Mouse (Mus musculus): Measurements from ENCODE around the gene Mapk7. TPM values are rescaled to one million over a fixed set of nuclear protein-coding genes. Genes with fewer than 3 reads are reported as not detected.

Gene Mapk7
- total and polyA plus RNA-seq, 3 experiments: 5.1 to 21.6 (median 12.2) TPM

DNA sequence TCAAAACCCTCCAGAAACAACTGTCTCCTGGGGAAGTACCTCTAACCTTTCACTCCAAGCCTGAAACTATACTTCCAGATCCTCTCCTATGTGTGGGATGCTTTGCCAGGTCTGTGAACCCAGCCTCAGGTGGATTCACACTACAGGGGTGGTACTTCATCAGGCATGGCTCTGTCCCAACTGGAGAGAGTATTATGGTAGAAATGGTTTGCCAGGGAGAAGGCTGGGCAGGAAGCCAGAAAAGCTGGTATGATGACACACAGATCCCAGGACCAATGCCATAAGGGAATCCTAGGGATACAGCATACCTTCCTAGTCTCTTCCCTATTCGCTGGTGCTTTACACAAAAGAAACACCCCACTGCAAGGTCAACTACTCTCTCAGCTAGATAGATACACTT, 32.7 kb upstream of the Mapk7 start:
- TF ChIP-seq HCFC1 (IDR thresholded peaks at IDR 0.05; ENCODE audit: low read depth, low read length) (no peak), TBP (conservative IDR thresholded peaks at IDR 0.05; ENCODE audit: low read depth, low read length) (no peak), RCOR1 (conservative IDR thresholded peaks at IDR 0.05; ENCODE audit: low read depth, low read length) (no peak), E2F4 (IDR thresholded peaks at IDR 0.05; ENCODE audit: insufficient replicate concordance, low read depth, low read length) (no peak), MEF2A (IDR thresholded peaks at IDR 0.05; ENCODE audit: borderline replicate concordance, low read depth, low read length) (no peak), ETS1 (conservative IDR thresholded peaks at IDR 0.05; ENCODE audit: low read depth, low read length) (no peak), ZKSCAN1 (IDR thresholded peaks at IDR 0.05; ENCODE audit: borderline replicate concordance, low read depth, low read length) (no peak), CHD2 (IDR thresholded peaks at IDR 0.05; ENCODE audit: low read length) (no peak), MAX (IDR thresholded peaks at IDR 0.05; ENCODE audit: low read length) (no peak), USF1 (IDR thresholded peaks at IDR 0.05; ENCODE audit: low read depth, low read length) (no peak)
- no peak for DNase-seq (ENCODE audit: extremely low read depth)
- Histone ChIP-seq H3K4me1 (ENCODE audit: control insufficient read depth in 1 of 2, insufficient read depth in 2 of 2) (peaks cover 0 to 16% of the 10 kb centered on the region in 2 experiments; a peak in 2 of 4 replicates), H3K27me3 (replicated peaks) (no peaks in the 10 kb centered on the region), H3K4me3 (replicated peaks in 1 of 3; ENCODE audit: low read depth in 2 of 3, low read length in 2 of 3, poor library complexity in 1 of 3) (no peak overlapping the region), H3K9ac (ENCODE audit: insufficient read depth, low read depth) (no peak overlapping the region), H3K79me2 (replicated peaks; ENCODE audit: control insufficient read depth, extremely low read depth, insufficient read depth, poor library complexity, severe bottlenecking) (no peaks in the 10 kb centered on the region), H3K4me2 (ENCODE audit: insufficient read depth, low read depth, poor library complexity, severe bottlenecking) (no peak overlapping the region), H3K9me3 (replicated peaks; ENCODE audit: low read length) (no peaks in the 10 kb centered on the region), H3K27ac (ENCODE audit: insufficient read depth, low read depth) (no peak overlapping the region), H3K36me3 (replicated peaks in 1 of 2; ENCODE audit: control insufficient read depth in 1 of 2, insufficient read depth in 1 of 2, low read length in 1 of 2) (peaks cover 3 to 46% of the 10 kb centered on the region in 2 experiments)
- dilution Hi-C loops (cut with MboI; ENCODE audit: extremely low pct_ligation_motif_present, extremely low pct_unique_long_range_greater_than_20kb, low sequenced_read_pairs): no loop called here
- in situ Hi-C loops (cut with MboI; ENCODE audit: low pct_ligation_motif_present, low pct_unique_long_range_greater_than_20kb, low sequenced_read_pairs): no loop called here

DNA sequence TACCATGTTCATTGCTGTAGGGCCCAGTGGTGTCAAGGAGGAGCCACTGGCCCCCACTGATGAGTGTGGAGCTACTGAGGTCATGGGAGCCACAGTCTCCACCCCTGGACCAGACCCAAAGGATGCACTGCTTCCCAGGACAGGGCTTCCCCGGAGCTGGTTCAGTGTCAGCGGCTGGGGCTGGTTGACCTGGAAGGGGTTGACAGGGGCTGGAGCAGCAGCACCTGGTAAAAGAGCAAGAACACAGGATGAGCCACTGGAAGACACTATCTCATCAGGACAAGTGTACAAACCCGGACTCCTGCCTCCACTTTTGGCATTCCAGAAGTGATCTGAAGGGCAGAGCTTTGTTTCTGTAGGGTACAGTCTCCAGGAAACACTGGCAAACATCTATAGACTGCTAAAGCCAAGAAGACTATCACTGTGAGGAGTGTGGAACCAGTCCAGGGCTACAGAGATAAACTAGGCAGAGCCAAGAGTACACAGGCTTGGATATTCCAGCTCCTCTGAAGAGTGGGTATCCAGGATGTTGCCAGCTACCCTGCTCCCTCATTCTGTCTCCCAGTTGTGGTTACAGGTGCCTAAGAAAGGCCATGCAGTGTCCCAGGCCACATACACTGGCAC, 25.4 kb upstream of the Mapk7 start:
- Histone ChIP-seq H3K9ac (ENCODE audit: insufficient read depth, low read depth) (no peak overlapping the region), H3K36me3 (replicated peaks in 1 of 2; ENCODE audit: control insufficient read depth in 1 of 2, insufficient read depth in 1 of 2, low read length in 1 of 2) (peaks cover 24 to 72% of the 10 kb centered on the region in 2 experiments), H3K4me2 (ENCODE audit: insufficient read depth, low read depth, poor library complexity, severe bottlenecking) (no peak overlapping the region), H3K4me1 (ENCODE audit: control insufficient read depth in 1 of 2, insufficient read depth in 2 of 2) (no peaks in the 10 kb centered on the region), H3K9me3 (replicated peaks; ENCODE audit: low read length) (no peaks in the 10 kb centered on the region), H3K4me3 (replicated peaks in 1 of 3; ENCODE audit: low read depth in 2 of 3, low read length in 2 of 3, poor library complexity in 1 of 3) (no peak overlapping the region), H3K79me2 (replicated peaks; ENCODE audit: control insufficient read depth, extremely low read depth, insufficient read depth, poor library complexity, severe bottlenecking) (no peaks in the 10 kb centered on the region), H3K27ac (ENCODE audit: insufficient read depth, low read depth) (no peak overlapping the region), H3K27me3 (replicated peaks) (no peaks in the 10 kb centered on the region)
- DNase-seq (ENCODE audit: extremely low read depth): no peak
- in situ Hi-C loops (cut with MboI; ENCODE audit: low pct_ligation_motif_present, low pct_unique_long_range_greater_than_20kb, low sequenced_read_pairs) (no loop called here), dilution Hi-C loops (cut with MboI; ENCODE audit: extremely low pct_ligation_motif_present, extremely low pct_unique_long_range_greater_than_20kb, low sequenced_read_pairs) (no loop called here)
- TF ChIP-seq POLR2A (IDR thresholded peaks at IDR 0.05; ENCODE audit: low read depth, low read length) (no peak), BHLHE40 (IDR thresholded peaks at IDR 0.05; ENCODE audit: low read depth, low read length) (no peak), USF1 (IDR thresholded peaks at IDR 0.05; ENCODE audit: low read depth, low read length) (no peak), ETS1 (conservative IDR thresholded peaks at IDR 0.05; ENCODE audit: low read depth, low read length) (no peak)

DNA sequence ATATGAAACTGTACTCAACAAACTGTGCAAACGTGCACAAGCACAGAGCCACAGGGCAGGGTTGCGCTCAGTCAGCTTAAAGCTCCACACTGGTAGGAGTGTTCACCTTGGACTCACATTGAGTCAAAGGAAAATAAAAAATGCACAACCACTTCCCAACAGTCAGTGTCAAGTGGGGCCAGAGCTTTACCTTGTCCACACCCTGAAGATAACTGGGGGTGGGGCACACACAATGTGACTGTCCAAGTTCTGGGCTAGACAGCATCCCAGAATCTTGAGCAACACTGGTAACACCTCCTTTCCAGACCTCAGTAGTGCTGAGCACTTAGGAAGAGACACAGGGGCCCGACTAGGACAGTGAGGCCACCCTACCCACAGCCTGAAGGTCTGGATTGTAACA, 24.7 kb upstream of the Mapk7 start:
- Histone ChIP-seq H3K9ac (ENCODE audit: insufficient read depth, low read depth) (no peak overlapping the region), H3K79me2 (replicated peaks; ENCODE audit: control insufficient read depth, extremely low read depth, insufficient read depth, poor library complexity, severe bottlenecking) (no peaks in the 10 kb centered on the region), H3K9me3 (replicated peaks; ENCODE audit: low read length) (no peaks in the 10 kb centered on the region), H3K4me1 (ENCODE audit: control insufficient read depth in 1 of 2, insufficient read depth in 2 of 2) (no peaks in the 10 kb centered on the region), H3K4me2 (ENCODE audit: insufficient read depth, low read depth, poor library complexity, severe bottlenecking) (no peak overlapping the region), H3K27me3 (replicated peaks) (no peaks in the 10 kb centered on the region), H3K36me3 (replicated peaks in 1 of 2; ENCODE audit: control insufficient read depth in 1 of 2, insufficient read depth in 1 of 2, low read length in 1 of 2) (peaks cover 24 to 73% of the 10 kb centered on the region in 2 experiments), H3K27ac (ENCODE audit: insufficient read depth, low read depth) (no peak overlapping the region), H3K4me3 (replicated peaks in 1 of 3; ENCODE audit: low read depth in 2 of 3, low read length in 2 of 3, poor library complexity in 1 of 3) (no peak overlapping the region)
- in situ Hi-C loops (cut with MboI; ENCODE audit: low pct_ligation_motif_present, low pct_unique_long_range_greater_than_20kb, low sequenced_read_pairs): no loop called here
- TF ChIP-seq PAX5 (IDR thresholded peaks at IDR 0.05; ENCODE audit: low read length) (no peak), ZC3H11A (IDR thresholded peaks at IDR 0.05; ENCODE audit: low read depth, low read length) (no peak), TBP (conservative IDR thresholded peaks at IDR 0.05; ENCODE audit: low read depth, low read length) (no peak), JUND (conservative IDR thresholded peaks at IDR 0.05; ENCODE audit: low read depth, low read length) (no peak), GABPA (IDR thresholded peaks at IDR 0.05; ENCODE audit: insufficient replicate concordance, low read depth, low read length) (no peak), KAT2A (IDR thresholded peaks at IDR 0.05; ENCODE audit: insufficient replicate concordance, low read length) (no peak), POLR2AphosphoS2 (IDR thresholded peaks at IDR 0.05; ENCODE audit: low read depth, low read length) (no peak), ELF1 (IDR thresholded peaks at IDR 0.05; ENCODE audit: low read depth, low read length) (no peak)
- no peak for DNase-seq (ENCODE audit: extremely low read depth)
- dilution Hi-C loops (cut with MboI; ENCODE audit: extremely low pct_ligation_motif_present, extremely low pct_unique_long_range_greater_than_20kb, low sequenced_read_pairs): no loop called here
